Mouse (Mus musculus) embryo, embryonic 10 days (tissue): ENCODE data around the gene Alg12.
A peak's percentile ranks its signal among the peaks of the same experiment; 100 is the strongest.

Source experiments
- DNase-seq: peaks from one replicate; pipeline ENCODE4 v3.0.0-alpha.2; 2015; ENCODE audit warnings: low spot score

Gene Alg12

DNA sequence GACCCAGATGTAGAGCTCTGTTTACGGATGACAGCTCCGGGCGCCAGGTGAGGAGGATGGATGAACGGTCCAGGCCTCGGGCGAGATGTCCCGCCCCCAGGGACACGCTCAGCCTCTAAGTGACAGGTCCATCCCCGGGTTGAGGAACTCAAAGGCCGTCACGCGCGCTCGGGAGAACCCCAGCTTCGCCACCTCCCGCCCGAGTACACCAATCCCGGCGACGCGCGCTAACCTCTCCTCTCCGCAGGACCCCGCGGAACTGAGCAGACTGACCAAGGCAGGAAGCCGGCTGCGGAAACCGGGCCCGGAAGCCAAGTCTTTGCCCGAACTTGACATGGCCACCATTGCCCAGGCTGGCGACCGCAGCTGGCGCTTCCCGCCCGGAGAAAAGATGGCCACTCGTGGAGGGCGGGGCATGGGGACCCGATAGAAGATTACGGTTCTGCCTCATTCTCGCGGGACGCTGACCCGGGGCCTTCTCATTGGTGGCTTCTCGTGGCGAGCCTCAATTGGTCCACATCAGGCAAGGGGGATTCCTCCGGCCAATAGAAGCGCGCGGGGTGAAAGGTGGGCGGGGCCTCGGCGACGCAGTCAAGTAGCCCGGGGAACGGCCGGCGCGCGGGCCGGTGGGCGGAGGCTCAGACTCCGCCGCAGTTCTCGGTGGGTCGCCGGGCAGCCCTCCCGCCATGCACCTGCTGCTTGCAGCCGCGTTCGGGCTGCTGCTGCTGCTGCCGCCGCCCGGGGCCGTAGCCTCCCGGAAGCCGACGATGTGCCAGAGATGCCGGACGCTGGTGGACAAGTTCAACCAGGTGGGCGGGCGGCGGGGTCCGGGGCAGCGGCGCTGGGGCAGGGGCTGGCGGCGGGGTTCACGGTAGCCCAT is at the start of gene Alg12, which contains the start of gene Creld2:
Gene Alg12 (minus strand): TSS at position 293 of the 880 bp plus-strand sequence.
Gene Creld2 (plus strand): TSS at position 621 of the 880 bp plus-strand sequence.
- DNase-seq, result peak; percentile 100

GRCm38 (mm10) chr15:88868024-88868742 is 49.1 kb upstream of the Alg12 start:
- DNase-seq, result peak; percentile 68

- DNase-seq, result peak; percentile 62
Observed at GRCm38 (mm10) chr15:88867368-88868023, 48.4 kb upstream of the Alg12 start.

DNA sequence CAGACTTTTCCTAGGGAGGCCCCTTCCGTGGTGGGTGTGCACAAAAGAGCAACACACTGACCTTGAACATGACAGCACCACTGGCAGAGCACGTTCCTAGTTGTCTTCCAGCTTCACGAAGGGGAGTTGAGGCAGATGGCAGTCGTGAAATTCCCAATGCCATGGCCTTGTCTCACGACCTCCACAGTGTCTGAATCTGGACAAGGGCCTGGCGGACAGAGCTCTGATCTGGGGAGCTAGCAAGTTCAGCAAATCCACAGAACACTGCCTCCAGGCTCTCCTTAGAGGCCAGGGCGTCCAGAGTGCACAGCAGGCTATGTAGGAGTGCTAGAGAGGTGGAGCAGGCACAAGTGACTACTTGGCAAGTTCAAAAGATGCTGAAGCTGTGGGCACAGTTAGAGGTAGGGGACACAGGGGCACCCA is 47.8 kb upstream of the Alg12 start:
- DNase-seq, result no peak

DNA sequence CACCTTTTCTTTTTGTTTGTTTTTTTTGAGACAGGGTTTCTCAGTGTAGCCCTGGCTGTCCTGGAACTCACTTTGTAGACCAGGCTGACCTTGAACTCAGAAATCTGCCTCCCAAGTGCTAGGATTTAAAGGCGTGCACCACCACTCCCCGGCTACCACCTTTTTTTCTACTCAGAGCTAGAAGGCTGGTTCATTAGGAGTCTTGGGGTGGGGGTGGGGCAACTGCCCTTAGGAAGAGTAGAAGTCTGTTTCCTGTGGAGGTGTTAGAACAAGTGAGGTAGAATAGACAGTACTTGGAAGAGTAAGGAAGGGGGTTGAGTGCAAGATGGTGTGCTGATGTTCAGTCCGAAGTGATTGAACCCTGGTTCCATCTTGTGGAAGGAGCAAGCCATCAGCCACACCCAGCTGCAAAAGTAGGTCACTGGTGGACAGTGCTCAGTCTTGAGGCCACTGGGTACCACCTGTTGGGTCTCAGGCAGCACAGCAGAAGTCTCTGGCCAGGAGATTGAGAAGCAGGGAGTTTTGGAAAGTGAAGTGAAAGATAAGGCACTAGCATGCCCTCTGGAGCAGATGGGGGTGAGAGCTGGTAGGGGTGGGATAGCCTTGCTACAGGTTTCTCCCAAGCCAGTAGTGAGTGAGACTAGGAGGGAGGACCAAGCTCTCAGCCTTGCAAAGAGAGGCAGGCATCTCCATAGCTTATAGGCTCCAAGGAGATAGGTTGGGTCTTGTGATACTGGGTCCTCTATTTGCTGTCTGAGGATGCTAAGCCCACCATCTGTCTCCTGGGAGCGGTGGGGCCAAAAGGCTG is 47.0 kb upstream of the Alg12 start:
- no peak for DNase-seq

DNA sequence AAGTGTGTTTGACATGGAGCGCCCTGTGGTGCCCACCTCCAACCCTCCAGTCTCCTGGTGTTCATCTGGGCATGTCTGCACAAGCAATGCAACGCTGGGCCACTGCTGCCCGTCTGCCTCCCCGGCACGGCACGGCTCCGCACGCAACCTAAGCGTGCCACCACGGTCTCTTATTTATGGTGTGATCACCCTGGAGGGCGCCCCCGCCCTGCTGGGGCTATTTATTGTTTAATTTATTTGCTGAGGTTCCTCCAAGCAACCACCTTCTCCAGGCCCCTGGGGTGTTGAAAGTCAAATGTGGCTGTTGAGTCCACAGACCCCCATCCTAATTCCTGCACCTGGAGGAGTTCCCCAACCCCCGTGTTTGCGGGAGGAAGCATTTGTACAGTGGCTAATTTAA is 45.9 kb upstream of the Alg12 start:
- DNase-seq, result no peak

DNA sequence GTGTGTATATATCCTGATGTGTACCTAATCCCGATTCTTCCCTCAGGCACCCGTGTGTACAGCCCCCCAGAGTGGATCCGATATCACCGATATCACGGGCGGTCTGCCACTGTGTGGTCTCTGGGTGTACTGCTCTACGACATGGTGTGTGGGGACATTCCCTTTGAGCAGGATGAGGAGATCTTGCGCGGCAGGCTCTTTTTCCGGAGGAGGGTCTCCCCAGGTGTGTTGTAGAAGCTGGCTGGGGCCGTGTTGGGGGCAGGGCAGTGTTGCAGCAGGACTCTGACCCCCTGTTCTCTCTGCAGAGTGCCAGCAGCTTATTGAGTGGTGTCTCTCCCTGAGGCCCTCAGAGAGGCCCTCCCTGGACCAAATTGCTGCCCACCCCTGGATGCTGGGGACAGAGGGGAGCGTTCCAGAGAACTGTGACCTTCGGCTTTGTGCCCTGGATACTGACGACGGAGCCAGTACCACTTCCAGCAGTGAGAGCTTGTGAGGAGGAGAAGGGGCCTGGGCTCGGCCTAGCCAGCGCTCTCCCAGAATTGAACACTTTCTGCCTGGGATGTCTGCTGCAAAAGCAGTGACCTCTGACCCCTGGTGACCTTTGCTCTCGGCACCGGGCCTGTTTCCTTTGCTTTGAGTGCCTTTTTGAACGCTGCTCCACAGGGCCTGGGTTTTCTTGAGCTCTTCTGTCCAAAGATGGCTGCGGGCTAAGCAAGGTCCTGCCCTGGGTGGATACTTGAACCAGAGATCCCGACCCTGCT is 45.3 kb upstream of the Alg12 start:
- peak; percentile 61 for DNase-seq

DNA sequence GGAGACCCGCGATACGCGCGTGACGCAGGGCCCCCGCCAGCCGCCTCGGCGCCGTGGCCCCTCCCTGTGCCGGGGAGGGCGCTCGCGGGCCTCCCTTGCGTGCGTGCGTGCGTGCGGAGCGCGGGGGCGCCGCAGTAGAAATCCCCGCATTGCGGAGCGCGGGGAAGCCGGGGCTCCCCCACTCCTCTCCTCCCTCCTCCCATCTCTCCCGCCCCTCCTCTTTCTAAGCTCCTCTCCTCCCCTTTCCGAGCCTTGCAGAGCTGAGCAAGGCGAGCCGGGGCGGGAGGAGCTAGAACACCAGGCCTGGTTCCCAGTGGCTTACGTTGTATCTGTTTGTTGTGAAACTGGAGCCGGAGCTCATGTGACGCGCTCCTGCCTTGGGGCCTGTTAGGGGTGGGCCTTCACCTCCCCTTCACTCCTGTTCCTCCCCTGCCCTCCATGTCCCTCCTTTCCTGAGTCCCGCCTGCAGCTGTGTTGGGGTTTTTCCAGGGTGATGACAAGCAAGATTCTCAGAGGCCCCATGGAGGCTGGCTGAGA is 44.6 kb upstream of the Alg12 start:
- peak; percentile 96 for DNase-seq

GRCm38 (mm10) chr15:88862881-88863694 is 44.0 kb upstream of the Alg12 start:
- peak; percentile 61 for DNase-seq

- peak; percentile 97 for DNase-seq
Observed at GRCm38 (mm10) chr15:88861772-88862622, 42.9 kb upstream of the Alg12 start, which contains the start of gene Pim3. Pim3 (plus strand) TSS chr15:88862186.

GRCm38 (mm10) chr15:88860781-88861180 is 41.7 kb upstream of the Alg12 start:
- no peak for DNase-seq

DNA sequence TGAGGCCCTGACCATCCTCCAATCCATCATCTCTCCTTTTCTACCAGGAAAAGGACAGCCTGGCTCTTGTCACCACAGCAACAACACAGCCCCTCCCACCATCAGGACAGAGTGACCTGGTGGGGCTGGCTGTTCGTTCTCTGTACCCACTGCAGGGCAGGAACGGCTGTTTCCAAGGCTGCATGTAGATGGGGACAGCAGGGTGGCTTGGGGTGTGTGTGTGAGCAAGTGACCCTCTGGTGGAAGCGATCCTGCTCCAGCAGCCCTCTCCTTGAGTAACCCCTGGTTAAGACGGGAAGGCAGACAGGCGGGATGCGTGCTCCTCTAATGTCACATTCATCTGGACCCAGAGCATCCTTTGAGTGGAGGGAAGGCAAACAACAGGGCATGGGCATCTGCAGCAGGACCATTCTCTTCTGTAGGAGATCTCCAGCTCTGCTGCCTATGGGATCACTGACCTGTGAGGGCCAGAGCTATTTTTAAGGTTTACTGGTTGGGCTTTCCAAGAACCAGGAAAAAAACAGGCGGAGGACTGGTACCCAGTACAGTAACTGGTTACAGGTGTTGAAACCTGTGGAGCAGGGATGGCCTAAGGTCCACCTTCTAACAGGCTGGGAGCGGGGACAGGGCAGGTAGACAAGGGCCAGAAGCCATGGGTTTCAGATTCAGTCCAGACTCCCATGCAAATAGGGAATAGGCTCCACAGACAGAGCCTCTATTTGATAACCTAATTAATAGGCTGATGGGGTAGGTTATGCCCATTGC is 40.3 kb upstream of the Alg12 start:
- DNase-seq, result no peak

- no peak for DNase-seq
Observed at GRCm38 (mm10) chr15:88858707-88859106, 39.6 kb upstream of the Alg12 start.

DNA sequence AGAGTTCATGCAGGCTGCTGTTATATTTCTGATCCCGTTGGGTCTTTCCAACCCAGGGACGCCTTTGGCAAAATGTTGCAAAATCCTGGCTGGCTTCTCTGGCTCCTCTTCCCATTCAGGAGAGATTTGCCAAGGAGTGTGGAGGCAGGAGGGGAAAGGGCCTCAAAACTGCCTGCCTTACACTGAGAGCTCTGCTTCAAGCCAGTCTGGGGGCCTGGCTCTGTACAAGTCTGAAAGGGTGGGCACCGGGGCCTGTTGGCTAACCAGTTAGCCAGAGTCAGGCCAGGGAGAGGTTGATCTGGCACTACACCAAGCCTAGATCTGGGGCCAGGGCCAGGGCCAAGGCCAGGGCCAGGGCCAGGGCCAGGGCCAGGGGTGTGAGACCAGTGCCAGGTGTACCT is 39.0 kb upstream of the Alg12 start:
- DNase-seq, result no peak

DNA sequence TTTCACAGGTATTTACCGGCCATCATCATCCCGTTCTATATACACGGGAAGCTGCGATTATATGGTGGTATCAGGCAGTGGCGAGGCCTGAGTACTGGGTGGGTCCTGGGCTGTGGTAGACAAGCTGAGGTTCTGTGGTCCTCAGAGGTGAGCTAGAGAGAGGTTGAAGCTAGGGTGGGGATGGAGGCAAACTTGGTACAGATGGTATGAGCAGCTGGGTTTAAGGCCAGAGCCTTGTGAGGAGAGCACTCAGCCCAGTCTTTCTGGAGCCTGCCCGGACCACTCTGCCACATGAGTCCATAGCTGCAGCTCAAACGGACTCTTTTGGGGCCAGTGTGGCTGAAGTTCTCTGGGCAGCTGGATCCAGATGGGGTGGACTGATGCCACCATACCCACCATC is 38.2 kb upstream of the Alg12 start:
- no peak for DNase-seq

DNA sequence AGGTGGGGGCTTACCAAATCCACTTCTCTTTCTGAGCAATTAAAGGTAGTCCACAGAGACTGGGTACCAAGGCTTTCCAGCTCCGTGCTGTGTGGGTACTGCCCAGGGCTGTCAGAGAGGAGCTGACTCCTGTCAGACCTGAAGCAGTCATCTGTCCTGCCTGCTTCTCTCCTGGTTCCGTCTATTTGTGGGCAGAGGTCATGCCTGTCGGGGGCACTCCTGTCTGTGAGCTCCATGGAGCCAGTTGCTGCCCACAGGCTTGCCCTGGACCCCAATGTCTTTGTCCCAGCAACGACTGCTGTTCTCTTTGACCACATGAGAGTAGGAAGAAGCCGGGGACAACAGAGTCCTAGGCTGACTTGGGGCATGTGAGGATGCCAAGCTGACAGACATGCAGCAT is 37.5 kb upstream of the Alg12 start:
- no peak for DNase-seq

GRCm38 (mm10) chr15:88855896-88856417 is 36.8 kb upstream of the Alg12 start:
- no peak for DNase-seq
